Mouse (Mus musculus): ENCODE results near the gene Olfm1. TPM values are rescaled to one million over a fixed set of nuclear protein-coding genes. Genes with fewer than 3 reads are reported as not detected.
A peak's percentile ranks its signal among the peaks of the same experiment; 100 is the strongest.

Gene Olfm1
- total and polyA plus RNA-seq, 3 experiments = 0.20 to 1.3 (median 0.34) TPM

- Histone ChIP-seq H3K4me1 (ENCODE audit: control insufficient read depth in 1 of 2, insufficient read depth in 2 of 2) (peaks cover 0 to 3% of the 10 kb centered on the region in 2 experiments; a peak in 2 of 4 replicates), H3K9ac (ENCODE audit: insufficient read depth, low read depth) (no peak overlapping the region), H3K4me2 (ENCODE audit: insufficient read depth, low read depth, poor library complexity, severe bottlenecking) (no peak overlapping the region), H3K9me3 (replicated peaks; ENCODE audit: low read length) (no peaks in the 10 kb centered on the region), H3K36me3 (replicated peaks in 1 of 2; ENCODE audit: control insufficient read depth in 1 of 2, insufficient read depth in 1 of 2, low read length in 1 of 2) (no peaks in the 10 kb centered on the region), H3K27me3 (replicated peaks) (peaks cover 15% of the 10 kb centered on the region), H3K27ac (ENCODE audit: insufficient read depth, low read depth) (no peak overlapping the region), H3K79me2 (replicated peaks; ENCODE audit: control insufficient read depth, extremely low read depth, insufficient read depth, poor library complexity, severe bottlenecking) (no peaks in the 10 kb centered on the region), H3K4me3 (replicated peaks in 1 of 3; ENCODE audit: low read depth in 2 of 3, low read length in 2 of 3, poor library complexity in 1 of 3) (no peak overlapping the region)
- in situ Hi-C loops (cut with MboI; ENCODE audit: low pct_ligation_motif_present, low pct_unique_long_range_greater_than_20kb, low sequenced_read_pairs) (no loop called here), dilution Hi-C loops (cut with MboI; ENCODE audit: extremely low pct_ligation_motif_present, extremely low pct_unique_long_range_greater_than_20kb, low sequenced_read_pairs) (no loop called here)
- TF ChIP-seq NRF1 (IDR thresholded peaks at IDR 0.05; ENCODE audit: low read depth, low read length) = no peak
- no peak for TF ChIP-seq CHD2 (IDR thresholded peaks at IDR 0.05; ENCODE audit: low read length)
- no peak for TF ChIP-seq UBTF (IDR thresholded peaks at IDR 0.05; ENCODE audit: low read depth, low read length)
- TF ChIP-seq ZKSCAN1 (IDR thresholded peaks at IDR 0.05; ENCODE audit: borderline replicate concordance, low read depth, low read length) = no peak
- TF ChIP-seq NELFE (IDR thresholded peaks at IDR 0.05; ENCODE audit: low read depth, low read length) = no peak
- no peak for TF ChIP-seq MAFK (IDR thresholded peaks at IDR 0.05; ENCODE audit: insufficient replicate concordance, low read length)
- TF ChIP-seq ELF1 (IDR thresholded peaks at IDR 0.05; ENCODE audit: low read depth, low read length) = no peak
- TF ChIP-seq USF1 (IDR thresholded peaks at IDR 0.05; ENCODE audit: low read depth, low read length) = no peak
- DNase-seq (ENCODE audit: extremely low read depth) = no peak
Measured at GRCm38 (mm10) chr2:28261438-28261837, 68.6 kb downstream of the Olfm1 start.

GRCm38 (mm10) chr2:28267776-28268275, 75.0 kb downstream of the Olfm1 start:
- peak; percentile 76; the same call in 1 of the 2 replicates for TF ChIP-seq TBP (conservative IDR thresholded peaks at IDR 0.05; ENCODE audit: low read depth, low read length)
- peak; percentile 27; the same call in 1 of the 2 replicates for TF ChIP-seq TCF12 (IDR thresholded peaks at IDR 0.05; ENCODE audit: low read depth, low read length)
- peak; percentile 42; the same call in 1 of the 2 replicates for TF ChIP-seq POLR2A (IDR thresholded peaks at IDR 0.05; ENCODE audit: low read depth, low read length)
- no peak for TF ChIP-seq RCOR1 (conservative IDR thresholded peaks at IDR 0.05; ENCODE audit: low read depth, low read length)
- no peak for TF ChIP-seq SMC3 (IDR thresholded peaks at IDR 0.05; ENCODE audit: low read depth, low read length)
- TF ChIP-seq JUN (IDR thresholded peaks at IDR 0.05; ENCODE audit: insufficient read depth, low read depth, low read length) = no peak
- peak; percentile 78 for TF ChIP-seq ELF1 (IDR thresholded peaks at IDR 0.05; ENCODE audit: low read depth, low read length)
- no peak for TF ChIP-seq MAX (IDR thresholded peaks at IDR 0.05; ENCODE audit: low read length)
- no peak for TF ChIP-seq GABPA (IDR thresholded peaks at IDR 0.05; ENCODE audit: insufficient replicate concordance, low read depth, low read length)
- peak; percentile 63 for TF ChIP-seq HCFC1 (IDR thresholded peaks at IDR 0.05; ENCODE audit: low read depth, low read length)
- TF ChIP-seq RAD21 (IDR thresholded peaks at IDR 0.05; ENCODE audit: low read depth, low read length) = no peak; the same call in 1 of the 2 replicates
- TF ChIP-seq ZNF384 (IDR thresholded peaks at IDR 0.05; ENCODE audit: low read depth, low read length) = no peak
- TF ChIP-seq UBTF (IDR thresholded peaks at IDR 0.05; ENCODE audit: low read depth, low read length) = no peak
- 0 out of 2 replicates have a peak, but pooled peaks have one; percentile 31 for TF ChIP-seq NELFE (IDR thresholded peaks at IDR 0.05; ENCODE audit: low read depth, low read length)
- TF ChIP-seq JUND (conservative IDR thresholded peaks at IDR 0.05; ENCODE audit: low read depth, low read length) = no peak
- Histone ChIP-seq H3K27me3 (replicated peaks) (no peaks in the 10 kb centered on the region), H3K27ac (ENCODE audit: insufficient read depth, low read depth) (no peak overlapping the region), H3K4me1 (ENCODE audit: control insufficient read depth in 1 of 2, insufficient read depth in 2 of 2) (peaks cover 19 to 34% of the 10 kb centered on the region in 2 experiments), H3K36me3 (replicated peaks in 1 of 2; ENCODE audit: control insufficient read depth in 1 of 2, insufficient read depth in 1 of 2, low read length in 1 of 2) (peaks cover 0 to 27% of the 10 kb centered on the region in 2 experiments), H3K79me2 (replicated peaks; ENCODE audit: control insufficient read depth, extremely low read depth, insufficient read depth, poor library complexity, severe bottlenecking) (no peaks in the 10 kb centered on the region), H3K9ac (ENCODE audit: insufficient read depth, low read depth) (no peak overlapping the region), H3K4me2 (ENCODE audit: insufficient read depth, low read depth, poor library complexity, severe bottlenecking) (peak overlapping the region; percentile 34; the same call in 1 of the 2 replicates), H3K4me3 (replicated peaks in 1 of 3; ENCODE audit: low read depth in 2 of 3, low read length in 2 of 3, poor library complexity in 1 of 3) (peak overlapping the region; percentile 41 to 57 (median 48)), H3K9me3 (replicated peaks; ENCODE audit: low read length) (no peaks in the 10 kb centered on the region)
- peak; percentile 73 for DNase-seq (ENCODE audit: extremely low read depth)
- dilution Hi-C loops (cut with MboI; ENCODE audit: extremely low pct_ligation_motif_present, extremely low pct_unique_long_range_greater_than_20kb, low sequenced_read_pairs) (no loop called here), in situ Hi-C loops (cut with MboI; ENCODE audit: low pct_ligation_motif_present, low pct_unique_long_range_greater_than_20kb, low sequenced_read_pairs) (no loop called here)
